Comparison of ENCODE assay signal across 19 mouse cellular contexts in genomic region chr9:55236235-55237165, GRCm38 (mm10). TPM values are rescaled to one million over a fixed set of nuclear protein-coding genes. Genes with fewer than 3 reads are reported as not detected.
A peak's percentile ranks its signal among the peaks of the same experiment; 100 is the strongest.
DNase-seq lines count a peak whose midpoint lies in the region; ATAC-seq lines count a peak whose summit lies in the region.
"Had no signal": no experiment of that assay in that cellular context is flagged by ENCODE, and none has a peak within 500 bp of the region (broad histone marks: within the 10 kb centered on the region; RNA-seq: fewer than 3 reads in every experiment).

No protein-coding gene starts in this region.

- 69% methylated on average over 13 of the region's 13 CpGs for WGBS in heart, embryonic 12.5 days

- no peak overlapping the region for H3K4me2 ChIP-seq in heart, embryonic 12.5 days
- H3K4me2 ChIP-seq: hindbrain, embryonic 12.5 days had no signal

- H3K4me3 ChIP-seq in heart, embryonic 12.5 days = no peak overlapping the region
- H3K4me3 ChIP-seq: embryonic facial prominence, embryonic 10.5 days; gastrocnemius, adult 2 months; hindbrain, embryonic 12.5 days had no signal

- H3K27me3 ChIP-seq in heart, embryonic 12.5 days (replicated peaks) = no peaks in the 10 kb centered on the region
- H3K27me3 ChIP-seq: hindbrain, embryonic 12.5 days had no signal

- no peaks in the 10 kb centered on the region for H3K36me3 ChIP-seq in heart, embryonic 12.5 days
- H3K36me3 ChIP-seq: embryonic facial prominence, embryonic 10.5 days; hindbrain, embryonic 12.5 days had no signal

- H3K27ac ChIP-seq in heart, embryonic 12.5 days (ENCODE audit: poor library complexity, severe bottlenecking) = no peak overlapping the region
- H3K27ac ChIP-seq: embryonic facial prominence, embryonic 10.5 days; gastrocnemius, adult 2 months; hindbrain, embryonic 12.5 days had no signal

- H3K9me3 ChIP-seq in heart, embryonic 12.5 days (replicated peaks) = no peaks in the 10 kb centered on the region
- H3K9me3 ChIP-seq: hindbrain, embryonic 12.5 days had no signal

- DNase-seq in heart, adult 11 months = peak; percentile 61
- DNase-seq in kidney, adult 9 months = peak; percentile 54
- DNase-seq in kidney, postnatal 25 days = no peak
- peak; percentile 48 for DNase-seq in 416B (ENCODE audit: low read depth)
- peak; percentile 77 for DNase-seq in yolk sac, embryonic 10.5 days (ENCODE audit: low spot score)
- DNase-seq in thymus, postnatal 25 days = no peak
- DNase-seq: adrenal gland, adult 2 months; adrenal gland, postnatal 36 days; cerebellum, adult 2 months; cerebellum, postnatal 10 days; gastrocnemius, adult 2 months; gastrocnemius, postnatal 25 days; heart, postnatal 10 days; heart, postnatal 4 days had no signal

- no peak for ATAC-seq in heart, embryonic 12.5 days (ENCODE audit: insufficient number of reproducible peaks, low FRiP score)
- ATAC-seq: forebrain, embryonic 14.5 days; hindbrain, embryonic 16.5 days had no signal

- H3K9ac ChIP-seq in heart, embryonic 12.5 days = no peak overlapping the region
- H3K9ac ChIP-seq: hindbrain, embryonic 12.5 days had no signal

- H3K4me1 ChIP-seq in heart, embryonic 12.5 days (replicated peaks) = no peaks in the 10 kb centered on the region
- H3K4me1 ChIP-seq: embryonic facial prominence, embryonic 10.5 days; hindbrain, embryonic 12.5 days had no signal

RNA-seq across cellular contexts. Expression of gene Fbxo22, which starts 27.8 kb away (rescaled TPM):
- 67.2 and 70.9 TPM in 2 replicates for polyA plus RNA-seq in heart, embryonic 12.5 days (2016; fragmentation: Nextera tagmentation; extraction: Ambion mirVana)

Comparison
In these comparisons a context has a peak if more than half of its experiments do, and no peak if none do; other contexts are left out.
1. DNase-seq: peak in heart, adult 11 months (single experiment), kidney, adult 9 months (single experiment), 416B (single experiment) and yolk sac, embryonic 10.5 days (single experiment); none in kidney, postnatal 25 days (0 of 2) and thymus, postnatal 25 days (single experiment).